Mouse (Mus musculus) bone marrow, adult 2 months (tissue): Measurements from ENCODE around the gene Wdr59. TPM values are rescaled to one million over a fixed set of nuclear protein-coding genes. Genes with fewer than 3 reads are reported as not detected.

ENCODE experiments used
- H3K27ac ChIP-seq: fragments of 200-500 bp; 2 replicates; pipeline ENCODE4 v1.5.1; 2012; ENCODE audit warnings: low read depth, mild to moderate bottlenecking, control low read depth, inconsistent platforms, low read length; ENCODE audit not compliant: control insufficient read depth, poor library complexity, insufficient read depth
- H3K4me1 ChIP-seq: fragments of 200-500 bp; 2 replicates; pipeline ENCODE4 v1.6.1; 2011; ENCODE audit warnings: low read length; ENCODE audit not compliant: control insufficient read depth, insufficient read depth
- H3K4me3 ChIP-seq: fragments of 200-500 bp; replicated peaks from 2 replicates; pipeline ENCODE3; 2011; ENCODE audit warnings: mild to moderate bottlenecking, low read depth, low read length, control low read depth; ENCODE audit not compliant: control insufficient read depth
- CTCF ChIP-seq: fragments of 200-500 bp; IDR thresholded peaks from 2 replicates; pipeline ENCODE4 v1.5.1; 2011; ENCODE audit warnings: low read length, control low read depth; ENCODE audit not compliant: control insufficient read depth, insufficient read depth
- POLR2A ChIP-seq: fragments of 200-500 bp; IDR thresholded peaks from 2 replicates; pipeline ENCODE4 v1.6.1; 2011; ENCODE audit warnings: low read depth, mild to moderate bottlenecking, control low read depth, low read length, borderline replicate concordance; ENCODE audit not compliant: control insufficient read depth
- WGBS: fragments of 180-500 bp; shearing (Covaris S2); methylation state at CpG from one replicate; pipeline ENCODE4 v1.1.7; 2018; 5-methylcytosine and 5-hydroxymethylcytosine counted together
- polyA plus RNA-seq: library from polyadenylated mRNA; stranded (reverse); fragments of >200 nt; gene quantifications from 2 replicates; pipeline ENCODE4 v1.2.4, GENCODE M21; 2011; ENCODE audit warnings: low replicate concordance; ENCODE audit not compliant: missing spikeins, insufficient read depth, insufficient read length

Gene Wdr59
- polyA plus RNA-seq, 1 experiment, result 3.9 TPM

DNA sequence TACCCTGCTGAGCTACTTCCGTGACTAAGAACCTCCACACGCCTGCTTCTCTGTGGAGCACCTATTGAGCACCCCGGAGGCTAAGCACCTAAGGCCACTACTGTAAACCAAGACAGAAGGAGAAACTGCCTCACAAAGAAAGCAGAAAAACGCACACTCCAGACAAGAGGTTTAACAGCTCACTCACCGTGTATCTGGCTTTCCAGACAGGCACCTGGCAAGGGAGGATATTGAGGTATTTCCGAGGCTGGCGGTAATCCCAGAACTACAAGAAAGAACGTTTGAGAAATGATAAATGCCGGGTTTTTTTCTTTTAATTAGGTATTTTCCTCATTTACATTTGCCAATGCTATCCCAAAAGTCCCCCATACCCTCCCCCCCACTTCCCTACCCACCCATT lies 29.4 kb downstream of the Wdr59 start:
- WGBS, result 87% methylated on average over 9 of the region's 9 CpGs
- TF ChIP-seq CTCF, result no peak
- TF ChIP-seq POLR2A, result no peak
- no peaks in the 10 kb centered on the region for H3K4me1 ChIP-seq
- H3K27ac ChIP-seq, result no peak overlapping the region
- H3K4me3 ChIP-seq, result no peak overlapping the region

GRCm38 (mm10) chr8:111491191-111491590 lies 30.7 kb downstream of the Wdr59 start:
- no peaks in the 10 kb centered on the region for H3K4me1 ChIP-seq

DNA sequence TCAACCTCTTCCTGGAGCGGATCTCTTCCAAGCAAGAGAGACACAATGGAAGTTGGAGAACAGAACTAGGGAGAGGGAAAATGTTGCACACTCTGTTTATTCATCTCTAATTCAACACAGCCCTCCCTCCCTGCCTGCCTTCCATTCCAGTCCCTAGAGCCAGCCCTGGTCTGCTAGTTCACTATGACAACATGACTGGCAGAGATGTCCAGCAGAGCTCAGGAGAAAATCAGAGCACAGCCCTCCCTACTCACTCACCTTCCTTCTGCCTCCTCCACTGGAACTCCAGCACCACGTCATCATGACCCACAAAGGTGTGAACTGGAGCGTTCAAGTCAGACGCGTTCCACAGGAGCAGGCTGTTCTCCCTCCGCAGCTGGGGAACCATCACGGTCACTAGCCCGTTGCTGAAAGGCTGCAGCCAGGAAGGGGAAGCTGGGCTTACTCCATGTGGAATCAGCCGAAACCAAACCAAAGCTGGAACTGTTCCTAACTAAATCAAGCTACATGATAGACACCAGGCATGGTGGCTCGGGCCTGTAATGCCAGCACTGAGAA lies 31.8 kb downstream of the Wdr59 start:
- no peak overlapping the region for H3K4me3 ChIP-seq
- H3K4me1 ChIP-seq, result no peaks in the 10 kb centered on the region
- WGBS, result 88% methylated on average over 10 of the region's 10 CpGs
- no peak for TF ChIP-seq POLR2A
- no peak for TF ChIP-seq CTCF
- H3K27ac ChIP-seq, result no peak overlapping the region

More at GRCm38 (mm10) chr8:111491191-111491590, 30.7 kb downstream of the Wdr59 start:
- no peak overlapping the region for H3K4me3 ChIP-seq
- H3K27ac ChIP-seq, result no peak overlapping the region
- no peak for TF ChIP-seq POLR2A
- no peak for TF ChIP-seq CTCF
- WGBS, result 85% methylated on average over 7 of the region's 7 CpGs

DNA sequence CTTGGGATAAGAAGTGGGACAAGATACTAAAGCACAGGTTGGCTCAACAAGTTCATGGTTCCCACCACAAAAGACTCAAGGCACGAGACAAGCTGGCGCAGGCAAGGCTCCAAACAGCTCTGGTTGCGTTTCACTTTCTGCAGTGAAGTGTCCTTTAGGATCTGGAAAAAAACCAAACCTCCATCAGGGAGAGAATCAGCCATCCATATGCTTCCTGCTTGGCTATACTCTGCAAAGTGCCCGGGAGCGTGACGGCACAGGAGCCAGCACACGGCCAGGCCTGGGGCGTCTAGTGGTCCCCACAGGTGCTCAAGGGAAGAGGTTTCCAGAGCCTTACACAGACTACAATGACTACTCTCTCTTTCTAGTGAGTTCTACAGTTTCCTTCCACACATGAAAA lies 41.2 kb downstream of the Wdr59 start:
- Histone ChIP-seq H3K27ac (no peak overlapping the region), H3K4me1 (no peaks in the 10 kb centered on the region; the same call in 1 of the 2 replicates), H3K4me3 (no peak overlapping the region)
- 90% methylated on average over 8 of the region's 8 CpGs for WGBS
- TF ChIP-seq POLR2A (no peak), CTCF (no peak)

GRCm38 (mm10) chr8:111477761-111478465 lies 44.0 kb downstream of the Wdr59 start:
- Histone ChIP-seq H3K27ac (no peak overlapping the region), H3K4me3 (no peak overlapping the region), H3K4me1 (no peaks in the 10 kb centered on the region; the same call in 1 of the 2 replicates)
- 61% methylated on average over 5 of the region's 5 CpGs for WGBS
- no peak for TF ChIP-seq CTCF
- no peak for TF ChIP-seq POLR2A

DNA sequence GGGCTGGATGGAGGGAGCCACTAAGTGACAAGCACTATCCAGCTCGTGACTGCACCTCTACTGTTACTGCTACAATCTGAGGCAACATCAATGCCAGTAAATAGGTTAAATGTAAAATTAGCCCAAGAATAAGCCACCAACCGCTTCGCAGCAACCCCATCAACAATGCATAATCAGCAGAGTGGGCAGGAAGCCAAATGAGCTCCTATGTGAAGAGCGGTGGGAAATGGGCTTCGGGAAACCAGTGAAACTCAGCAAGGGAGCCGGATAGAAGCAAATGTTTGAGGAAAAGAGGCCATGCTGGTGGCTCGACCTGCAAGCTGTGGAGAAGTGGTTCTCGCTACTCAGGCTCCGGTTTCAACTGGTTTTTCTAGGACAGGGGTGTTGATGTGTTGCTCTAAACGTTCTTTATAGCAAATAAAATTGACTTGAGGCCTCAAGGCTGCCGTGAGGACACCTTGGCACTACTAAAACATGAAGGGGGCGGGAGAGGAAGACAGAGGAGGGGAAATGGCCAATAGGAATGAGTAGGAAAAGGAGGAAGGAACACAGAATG lies 50.3 kb downstream of the Wdr59 start:
- no peak overlapping the region for H3K4me3 ChIP-seq
- no peak overlapping the region for H3K27ac ChIP-seq
- WGBS, result 77% methylated on average over 12 of the region's 12 CpGs
- TF ChIP-seq POLR2A (no peak), CTCF (no peak)
- no peaks in the 10 kb centered on the region for H3K4me1 ChIP-seq

DNA sequence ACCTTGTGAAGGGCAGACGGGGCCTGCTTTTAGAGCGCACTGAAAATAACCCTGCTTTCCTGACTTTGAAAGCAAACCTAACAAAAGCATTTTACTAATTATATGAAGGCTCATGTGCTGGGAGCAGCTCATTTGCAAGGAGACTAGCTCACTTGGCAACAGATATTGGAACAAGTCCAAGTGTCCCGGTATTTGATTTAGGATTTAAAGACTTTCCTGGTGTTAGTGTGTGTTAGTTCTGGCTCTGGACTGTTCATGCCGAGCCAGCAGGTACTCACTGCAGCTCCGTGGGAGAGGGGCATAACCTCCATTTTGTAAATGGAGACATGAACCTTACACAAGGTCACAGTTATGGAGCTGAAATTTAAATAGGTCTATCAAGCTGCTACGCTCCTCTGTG lies 52.9 kb downstream of the Wdr59 start:
- no peak for TF ChIP-seq POLR2A
- TF ChIP-seq CTCF, result no peak
- WGBS, result 85% methylated on average over 6 of the region's 6 CpGs
- H3K27ac ChIP-seq, result no peak overlapping the region
- H3K4me1 ChIP-seq, result no peaks in the 10 kb centered on the region
- no peak overlapping the region for H3K4me3 ChIP-seq

DNA sequence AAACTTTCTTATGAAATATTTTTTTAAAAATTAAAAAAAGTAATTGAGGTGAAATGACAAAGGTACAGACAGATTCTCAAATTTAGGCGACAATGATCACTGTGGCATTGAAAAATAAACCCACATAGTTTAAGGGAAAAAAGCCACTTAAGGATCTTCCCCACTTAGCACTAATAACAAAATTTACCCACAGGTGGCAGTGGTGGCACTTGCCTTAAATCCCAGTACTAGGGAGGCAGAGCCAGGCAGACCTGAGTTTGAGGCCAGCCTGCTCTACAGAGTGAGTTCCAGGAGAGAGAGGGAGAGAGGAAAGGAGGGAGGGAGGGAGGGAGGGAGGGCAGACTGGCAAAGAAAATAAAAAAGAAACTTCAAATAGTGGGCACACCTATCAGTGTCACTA lies 56.6 kb downstream of the Wdr59 start:
- peak; percentile 18; the same call in 1 of the 2 replicates for TF ChIP-seq CTCF
- no peak for TF ChIP-seq POLR2A
- Histone ChIP-seq H3K27ac (no peak overlapping the region), H3K4me3 (no peak overlapping the region), H3K4me1 (no peaks in the 10 kb centered on the region)
- 83% methylated on average over 1 of the region's 1 CpGs for WGBS
